Mouse (Mus musculus) megakaryocyte, embryonic 14.5 days (primary cell): ENCODE results near the gene Spag7.

Experiments
- FLI1 ChIP-seq: IDR thresholded peaks from 2 replicates; pipeline ENCODE4 v1.6.1; 2012; ENCODE audit warnings: low read length, inconsistent platforms, mixed read lengths
- GATA1 ChIP-seq: IDR thresholded peaks from 3 replicates; pipeline ENCODE4 v1.6.1; 2012; ENCODE audit warnings: mixed read lengths, low read length, inconsistent platforms, borderline replicate concordance

GRCm38 (mm10) chr11:70688372-70688771 lies 19.2 kb upstream of the Spag7 start:
- TF ChIP-seq GATA1 (no peak), FLI1 (no peak)
